Mouse (Mus musculus) stomach, postnatal 0 days (tissue): Measurements from ENCODE around the gene Elk4. TPM values are rescaled to one million over a fixed set of nuclear protein-coding genes. Genes with fewer than 3 reads are reported as not detected.
A peak's percentile ranks its signal among the peaks of the same experiment; 100 is the strongest.

ENCODE experiments used
- ATAC-seq: fragments of 200-750 bp; cut with Nextera tagmentation; 2 replicates; pipeline ENCODE4 v1.8.0; 2017; ENCODE audit not compliant: low FRiP score, low TSS enrichment
- DNase-seq: peaks from one replicate; pipeline ENCODE4 v3.0.0-alpha.2; 2016; ENCODE audit warnings: low spot score
- H3K27ac ChIP-seq: fragments of 300-500 bp; sonication (generic); replicated peaks from 2 replicates; pipeline ENCODE4 v1.5.1; 2014; ENCODE audit warnings: mild to moderate bottlenecking, control low read depth
- H3K27me3 ChIP-seq: fragments of 300-500 bp; sonication (generic); 2 replicates; pipeline ENCODE4 v1.6.1; 2014; ENCODE audit warnings: low read length; ENCODE audit not compliant: control insufficient read depth, insufficient read depth
- H3K36me3 ChIP-seq: fragments of 300-500 bp; sonication (generic); 2 replicates; pipeline ENCODE4 v1.6.1; 2014; ENCODE audit warnings: low read length, mixed read lengths; ENCODE audit not compliant: control insufficient read depth, insufficient read depth
- H3K4me1 ChIP-seq: fragments of 300-500 bp; sonication (generic); replicated peaks from 2 replicates; pipeline ENCODE4 v1.6.1; 2014; ENCODE audit warnings: antibody characterized with exemption; ENCODE audit not compliant: control insufficient read depth, insufficient read depth
- H3K4me2 ChIP-seq: fragments of 300-500 bp; sonication (generic); replicated peaks from 2 replicates; pipeline ENCODE4 v1.6.1; 2014; ENCODE audit warnings: low read depth, mild to moderate bottlenecking, control low read depth, moderate library complexity
- H3K4me3 ChIP-seq: fragments of 300-500 bp; sonication (generic); 2 replicates; pipeline ENCODE4 v1.5.1; 2014; ENCODE audit warnings: low read depth, low read length, control low read depth
- H3K9ac ChIP-seq: fragments of 300-500 bp; sonication (generic); 2 replicates; pipeline ENCODE4 v1.6.1; 2014; ENCODE audit warnings: mild to moderate bottlenecking, low read length, control low read depth, mixed read lengths
- H3K9me3 ChIP-seq: fragments of 300-500 bp; sonication (generic); 2 replicates; pipeline ENCODE4 v1.6.1; 2016; ENCODE audit warnings: low read length; ENCODE audit not compliant: control insufficient read depth
- CTCF ChIP-seq: IDR thresholded peaks from 2 replicates; pipeline ENCODE4 v1.5.1; 2016; ENCODE audit warnings: antibody characterized with exemption, low read depth, mild to moderate bottlenecking, moderate library complexity
- EP300 ChIP-seq: optimal IDR thresholded peaks from 2 replicates; pipeline ENCODE3; 2016; ENCODE audit warnings: antibody characterized with exemption
- WGBS: fragments of 180-500 bp; shearing (Covaris S2); extraction: QIAGEN DNeasy Blood & Tissue Kit; methylation state at CpG from one replicate; pipeline ENCODE4 v1.1.7; 2014; 5-methylcytosine and 5-hydroxymethylcytosine counted together
- polyA plus RNA-seq: library from polyadenylated mRNA; unstranded; fragments of >200 nt; fragmentation: Nextera tagmentation; extraction: Ambion mirVana; gene quantifications from 2 replicates; pipeline ENCODE4 v1.2.1, GENCODE M21; 2015

The Elk4 gene
- polyA plus RNA-seq, 1 experiment from 2014 or later, result 13.8 TPM

DNA sequence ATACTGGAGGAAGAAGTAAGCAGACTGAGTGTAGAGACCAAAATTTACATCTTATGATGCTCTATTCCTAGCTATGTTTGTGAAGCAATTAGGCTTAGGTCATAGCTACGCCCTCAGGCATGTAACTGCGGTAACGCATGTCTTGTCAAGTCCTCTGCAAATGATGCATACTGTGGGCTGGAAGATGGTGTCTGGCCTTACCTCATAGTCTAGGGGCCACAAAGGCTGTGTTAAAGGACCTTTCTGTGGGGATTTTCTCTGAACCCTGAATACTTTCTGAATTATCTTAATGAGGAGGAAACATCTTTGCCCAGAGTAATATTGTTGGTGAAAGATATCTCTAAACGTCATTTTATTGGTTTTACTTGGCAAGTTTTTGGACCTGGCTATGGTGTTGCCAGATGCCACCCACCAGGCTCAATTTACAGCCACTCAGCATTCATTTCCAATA lies 5.5 kb upstream of the Elk4 start:
- no peaks in the 10 kb centered on the region for H3K36me3 ChIP-seq
- H3K4me3 ChIP-seq, result no peak overlapping the region
- TF ChIP-seq EP300, result no peak
- no peaks in the 10 kb centered on the region for H3K9me3 ChIP-seq
- no peak overlapping the region for H3K9ac ChIP-seq
- DNase-seq (no peak), ATAC-seq (no peak)
- no peaks in the 10 kb centered on the region for H3K27me3 ChIP-seq
- H3K27ac ChIP-seq, result no peak overlapping the region
- H3K4me2 ChIP-seq, result no peak overlapping the region
- no peaks in the 10 kb centered on the region for H3K4me1 ChIP-seq
- 59% methylated on average over 4 of the region's 4 CpGs for WGBS

- Histone ChIP-seq H3K9me3 (no peaks in the 10 kb centered on the region), H3K27me3 (no peaks in the 10 kb centered on the region), H3K9ac (no peak overlapping the region), H3K4me1 (no peaks in the 10 kb centered on the region), H3K4me3 (no peak overlapping the region), H3K27ac (no peak overlapping the region), H3K4me2 (no peak overlapping the region), H3K36me3 (no peaks in the 10 kb centered on the region)
- ATAC-seq (no peak), DNase-seq (no peak)
- WGBS, result 58% methylated on average over 2 of the region's 2 CpGs
- TF ChIP-seq EP300, result no peak
- no peak for TF ChIP-seq CTCF
Measured at GRCm38 (mm10) chr1:132003111-132003510, 4.3 kb upstream of the Elk4 start.

GRCm38 (mm10) chr1:132003817-132004216 lies 3.6 kb upstream of the Elk4 start:
- H3K4me2 ChIP-seq, result no peak overlapping the region
- no peaks in the 10 kb centered on the region for H3K9me3 ChIP-seq
- DNase-seq, result no peak
- no peaks in the 10 kb centered on the region for H3K4me1 ChIP-seq
- H3K4me3 ChIP-seq, result no peak overlapping the region
- 41% methylated on average over 1 of the region's 1 CpGs for WGBS
- ATAC-seq, result no peak
- no peak overlapping the region for H3K27ac ChIP-seq
- no peak overlapping the region for H3K9ac ChIP-seq
- no peaks in the 10 kb centered on the region for H3K27me3 ChIP-seq
- H3K36me3 ChIP-seq, result no peaks in the 10 kb centered on the region
- TF ChIP-seq CTCF, result no peak
- no peak for TF ChIP-seq EP300

DNA sequence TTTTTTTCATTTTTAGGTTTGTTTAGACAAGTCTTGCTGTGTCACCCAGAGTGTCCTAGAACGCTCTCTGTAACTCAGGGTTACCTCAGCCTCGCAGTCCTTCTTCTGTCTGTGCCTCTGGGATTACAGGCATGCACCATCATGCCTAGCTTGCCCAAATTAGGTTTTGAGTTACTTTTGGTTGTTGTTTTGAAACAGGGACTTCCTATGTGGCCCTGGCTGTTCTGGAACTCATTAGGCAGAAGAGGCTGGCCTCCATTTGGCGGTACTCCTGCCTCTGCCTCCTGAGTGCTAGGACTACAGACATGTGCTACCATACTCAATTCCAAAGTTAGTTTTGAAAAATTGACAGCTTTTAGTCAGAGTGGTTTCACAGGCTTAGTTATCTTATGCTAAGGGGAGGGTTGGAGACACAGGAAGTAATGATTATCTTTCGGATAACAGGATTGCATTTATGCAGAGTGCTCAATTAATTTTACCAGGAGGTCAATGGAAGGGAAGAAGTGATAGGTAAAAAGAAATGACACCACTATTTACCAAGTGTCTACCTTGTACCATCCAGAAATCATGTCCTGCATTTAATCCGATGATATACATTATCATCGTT lies 2.7 kb upstream of the Elk4 start:
- 0 out of 2 replicates have a peak overlapping the region, but pooled peaks have one; percentile 13 for H3K27ac ChIP-seq
- H3K36me3 ChIP-seq, result no peaks in the 10 kb centered on the region
- WGBS, result 72% methylated on average over 6 of the region's 6 CpGs
- no peak overlapping the region for H3K4me3 ChIP-seq
- H3K4me2 ChIP-seq, result no peak overlapping the region
- no peak for TF ChIP-seq CTCF
- no peak for TF ChIP-seq EP300
- no peaks in the 10 kb centered on the region for H3K27me3 ChIP-seq
- no peak overlapping the region for H3K9ac ChIP-seq
- no peak for DNase-seq
- ATAC-seq, result no peak
- no peaks in the 10 kb centered on the region for H3K4me1 ChIP-seq
- no peaks in the 10 kb centered on the region for H3K9me3 ChIP-seq

GRCm38 (mm10) chr1:132005466-132005865 lies 1.9 kb upstream of the Elk4 start:
- H3K36me3 ChIP-seq, result no peaks in the 10 kb centered on the region
- ATAC-seq (no peak), DNase-seq (no peak)
- H3K9me3 ChIP-seq, result no peaks in the 10 kb centered on the region
- no peak overlapping the region for H3K4me3 ChIP-seq
- H3K4me2 ChIP-seq, result no peak overlapping the region
- H3K4me1 ChIP-seq, result no peaks in the 10 kb centered on the region
- no peaks in the 10 kb centered on the region for H3K27me3 ChIP-seq
- TF ChIP-seq EP300 (no peak), CTCF (no peak)
- no peak overlapping the region for H3K9ac ChIP-seq
- WGBS, result 82% methylated on average over 1 of the region's 1 CpGs
- 0 out of 2 replicates have a peak overlapping the region, but pooled peaks have one; percentile 4 for H3K27ac ChIP-seq

DNA sequence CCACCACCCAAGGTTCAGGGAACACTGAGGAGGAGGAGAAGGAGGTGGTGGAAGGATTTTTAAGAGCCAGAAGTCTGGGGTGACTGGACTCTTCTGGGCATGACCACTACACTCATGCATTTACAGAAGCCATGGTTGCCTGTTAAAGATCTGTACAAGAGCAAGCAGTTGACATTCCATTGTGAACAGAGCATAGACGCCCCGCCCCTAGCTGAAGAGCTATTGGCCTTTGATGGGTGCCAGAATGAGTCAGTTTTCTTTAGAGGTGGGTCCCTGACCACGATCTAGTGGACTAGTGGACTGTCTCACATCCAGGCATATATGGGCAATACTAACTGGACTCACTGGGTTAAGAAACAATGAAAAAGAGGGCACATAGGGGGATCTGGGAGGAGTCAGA lies 1.4 kb upstream of the Elk4 start:
- no peak overlapping the region for H3K9ac ChIP-seq
- H3K4me1 ChIP-seq, result no peaks in the 10 kb centered on the region
- no peaks in the 10 kb centered on the region for H3K36me3 ChIP-seq
- WGBS, result 68% methylated on average over 3 of the region's 3 CpGs
- ATAC-seq (peak; percentile 41), DNase-seq (peak; percentile 50)
- H3K27me3 ChIP-seq, result no peaks in the 10 kb centered on the region
- TF ChIP-seq EP300, result no peak
- TF ChIP-seq CTCF, result no peak
- H3K4me2 ChIP-seq, result no peak overlapping the region
- no peak overlapping the region for H3K27ac ChIP-seq
- H3K4me3 ChIP-seq, result no peak overlapping the region
- H3K9me3 ChIP-seq, result no peaks in the 10 kb centered on the region
